Mouse (Mus musculus): ENCODE measurements around the gene Zdhhc1. TPM values are rescaled to one million over a fixed set of nuclear protein-coding genes. Genes with fewer than 3 reads are reported as not detected.
A peak's percentile ranks its signal among the peaks of the same experiment; 100 is the strongest.

Zdhhc1 gene
- polyA plus RNA-seq, 1 experiment, result 10.1 TPM

- TF ChIP-seq POLR2A (IDR thresholded peaks at IDR 0.05; ENCODE audit: borderline replicate concordance, control insufficient read depth, low read depth, low read length), result no peak
- peaks cover 5% of the 10 kb centered on the region for H3K4me1 ChIP-seq (ENCODE audit: control insufficient read depth, insufficient read depth, low read length)
- no peak overlapping the region for H3K4me3 ChIP-seq (replicated peaks; ENCODE audit: control insufficient read depth, low read depth, low read length)
- WGBS, result 81% methylated on average over 6 of the region's 6 CpGs
- H3K27ac ChIP-seq (ENCODE audit: control insufficient read depth, insufficient read depth, low read depth, low read length, poor library complexity), result no peak overlapping the region
Measured at GRCm38 (mm10) chr8:105537011-105537677, 40.4 kb upstream of the Zdhhc1 start.

- H3K27ac ChIP-seq (ENCODE audit: control insufficient read depth, insufficient read depth, low read depth, low read length, poor library complexity), result no peak overlapping the region
- H3K4me3 ChIP-seq (replicated peaks; ENCODE audit: control insufficient read depth, low read depth, low read length), result no peak overlapping the region
- no peak for TF ChIP-seq CTCF (IDR thresholded peaks at IDR 0.05; ENCODE audit: control insufficient read depth, insufficient read depth, low read length)
- no peak for TF ChIP-seq POLR2A (IDR thresholded peaks at IDR 0.05; ENCODE audit: borderline replicate concordance, control insufficient read depth, low read depth, low read length)
- H3K4me1 ChIP-seq (ENCODE audit: control insufficient read depth, insufficient read depth, low read length), result peaks cover 2% of the 10 kb centered on the region; the same call in 1 of the 2 replicates
- 91% methylated on average over 3 of the region's 3 CpGs for WGBS
Measured at GRCm38 (mm10) chr8:105536546-105536945, 39.8 kb upstream of the Zdhhc1 start.

DNA sequence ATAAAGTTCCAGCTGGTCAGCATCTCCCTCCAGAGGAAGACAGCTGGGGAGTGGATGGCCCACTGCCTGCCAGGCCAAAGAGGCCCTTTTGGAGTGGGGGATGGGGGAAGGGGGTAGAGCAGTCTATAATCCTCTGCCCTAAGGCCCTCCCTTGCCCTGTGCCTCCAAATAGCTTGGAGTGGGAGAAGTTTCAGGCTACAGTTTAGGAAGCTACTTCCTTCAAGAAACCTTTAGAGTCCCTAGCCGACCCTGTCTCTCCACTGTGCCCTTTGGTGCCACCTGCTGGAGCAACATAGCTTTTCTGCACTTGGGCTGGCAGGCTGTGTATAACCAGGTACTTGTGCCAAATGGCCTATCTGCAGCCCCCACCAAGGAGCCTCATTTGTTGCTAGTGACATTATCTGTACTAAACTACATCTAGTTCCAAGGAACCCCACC is 37.2 kb upstream of the Zdhhc1 start:
- 5% methylated on average over 1 of the region's 1 CpGs for WGBS
- TF ChIP-seq POLR2A (IDR thresholded peaks at IDR 0.05; ENCODE audit: borderline replicate concordance, control insufficient read depth, low read depth, low read length) (no peak), CTCF (IDR thresholded peaks at IDR 0.05; ENCODE audit: control insufficient read depth, insufficient read depth, low read length) (peak; percentile 83)
- Histone ChIP-seq H3K27ac (ENCODE audit: control insufficient read depth, insufficient read depth, low read depth, low read length, poor library complexity) (no peak overlapping the region), H3K4me3 (replicated peaks; ENCODE audit: control insufficient read depth, low read depth, low read length) (no peak overlapping the region), H3K4me1 (ENCODE audit: control insufficient read depth, insufficient read depth, low read length) (peaks cover 2% of the 10 kb centered on the region; the same call in 1 of the 2 replicates)

- TF ChIP-seq POLR2A (IDR thresholded peaks at IDR 0.05; ENCODE audit: borderline replicate concordance, control insufficient read depth, low read depth, low read length), result no peak
- TF ChIP-seq CTCF (IDR thresholded peaks at IDR 0.05; ENCODE audit: control insufficient read depth, insufficient read depth, low read length), result no peak
- H3K27ac ChIP-seq (ENCODE audit: control insufficient read depth, insufficient read depth, low read depth, low read length, poor library complexity), result no peak overlapping the region
- H3K4me1 ChIP-seq (ENCODE audit: control insufficient read depth, insufficient read depth, low read length), result peaks cover 2% of the 10 kb centered on the region; the same call in 1 of the 2 replicates
- H3K4me3 ChIP-seq (replicated peaks; ENCODE audit: control insufficient read depth, low read depth, low read length), result no peak overlapping the region
- 4% methylated on average over 2 of the region's 2 CpGs for WGBS
Measured at GRCm38 (mm10) chr8:105533439-105533838, 36.7 kb upstream of the Zdhhc1 start.

- no peak overlapping the region for H3K27ac ChIP-seq (ENCODE audit: control insufficient read depth, insufficient read depth, low read depth, low read length, poor library complexity)
- no peak overlapping the region for H3K4me3 ChIP-seq (replicated peaks; ENCODE audit: control insufficient read depth, low read depth, low read length)
- TF ChIP-seq CTCF (IDR thresholded peaks at IDR 0.05; ENCODE audit: control insufficient read depth, insufficient read depth, low read length) (peak; percentile 62), POLR2A (IDR thresholded peaks at IDR 0.05; ENCODE audit: borderline replicate concordance, control insufficient read depth, low read depth, low read length) (no peak)
- WGBS, result 43% methylated on average over 2 of the region's 2 CpGs
- H3K4me1 ChIP-seq (ENCODE audit: control insufficient read depth, insufficient read depth, low read length), result peaks cover 2% of the 10 kb centered on the region; the same call in 1 of the 2 replicates
Measured at GRCm38 (mm10) chr8:105531774-105532173, 35.1 kb upstream of the Zdhhc1 start.

DNA sequence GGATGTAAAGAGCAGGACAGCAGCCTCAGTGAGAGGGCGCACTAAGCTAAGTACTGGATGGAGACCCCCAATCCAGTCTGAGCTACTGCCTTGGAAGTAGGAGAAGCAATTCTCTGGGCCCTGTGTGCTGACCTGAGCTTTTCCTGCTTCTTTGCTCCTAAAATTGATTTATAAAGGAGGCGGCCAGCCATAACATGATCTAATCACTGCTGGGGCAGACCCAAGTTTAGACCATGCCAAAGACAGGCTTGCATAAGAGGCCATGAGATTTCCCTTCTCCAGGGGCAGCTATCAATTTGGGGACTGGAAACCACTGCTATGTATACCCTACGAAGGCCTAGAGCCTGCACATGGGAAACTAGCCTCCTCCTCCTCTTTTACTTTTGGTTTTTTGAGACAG is 32.6 kb upstream of the Zdhhc1 start:
- Histone ChIP-seq H3K4me1 (ENCODE audit: control insufficient read depth, insufficient read depth, low read length) (peaks cover 2% of the 10 kb centered on the region; the same call in 1 of the 2 replicates), H3K27ac (ENCODE audit: control insufficient read depth, insufficient read depth, low read depth, low read length, poor library complexity) (no peak overlapping the region), H3K4me3 (replicated peaks; ENCODE audit: control insufficient read depth, low read depth, low read length) (no peak overlapping the region)
- 93% methylated on average over 3 of the region's 3 CpGs for WGBS
- TF ChIP-seq POLR2A (IDR thresholded peaks at IDR 0.05; ENCODE audit: borderline replicate concordance, control insufficient read depth, low read depth, low read length), result no peak

GRCm38 (mm10) chr8:105528206-105528605 is 31.5 kb upstream of the Zdhhc1 start:
- H3K27ac ChIP-seq (ENCODE audit: control insufficient read depth, insufficient read depth, low read depth, low read length, poor library complexity), result no peak overlapping the region
- no peaks in the 10 kb centered on the region; the same call in 1 of the 2 replicates for H3K4me1 ChIP-seq (ENCODE audit: control insufficient read depth, insufficient read depth, low read length)
- H3K4me3 ChIP-seq (replicated peaks; ENCODE audit: control insufficient read depth, low read depth, low read length), result no peak overlapping the region
- WGBS, result 92% methylated on average over 1 of the region's 1 CpGs
- TF ChIP-seq CTCF (IDR thresholded peaks at IDR 0.05; ENCODE audit: control insufficient read depth, insufficient read depth, low read length) (no peak), POLR2A (IDR thresholded peaks at IDR 0.05; ENCODE audit: borderline replicate concordance, control insufficient read depth, low read depth, low read length) (no peak)

DNA sequence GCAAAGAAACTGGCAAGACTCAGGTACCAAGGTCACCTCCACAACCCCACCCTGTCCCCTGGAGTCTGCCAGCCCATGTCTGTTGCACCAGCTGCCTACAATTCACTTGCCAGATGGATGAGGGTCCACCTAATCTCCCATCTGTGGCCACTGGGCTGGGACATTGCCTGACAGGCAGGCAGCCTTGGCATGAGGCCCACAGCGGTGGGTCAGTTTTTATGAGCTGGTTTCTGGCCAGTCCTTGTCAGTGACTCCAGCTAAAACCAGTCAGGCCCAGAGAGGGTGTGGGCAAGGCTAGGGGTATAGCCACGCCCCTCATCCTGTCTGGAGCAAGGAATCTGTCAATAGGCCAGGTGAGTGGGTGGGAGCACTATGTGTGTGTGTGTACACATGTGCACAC is 30.4 kb upstream of the Zdhhc1 start:
- no peak for TF ChIP-seq CTCF (IDR thresholded peaks at IDR 0.05; ENCODE audit: control insufficient read depth, insufficient read depth, low read length)
- no peak for TF ChIP-seq POLR2A (IDR thresholded peaks at IDR 0.05; ENCODE audit: borderline replicate concordance, control insufficient read depth, low read depth, low read length)
- Histone ChIP-seq H3K27ac (ENCODE audit: control insufficient read depth, insufficient read depth, low read depth, low read length, poor library complexity) (no peak overlapping the region), H3K4me3 (replicated peaks; ENCODE audit: control insufficient read depth, low read depth, low read length) (no peak overlapping the region), H3K4me1 (ENCODE audit: control insufficient read depth, insufficient read depth, low read length) (no peaks in the 10 kb centered on the region; the same call in 1 of the 2 replicates)
- 70% methylated on average over 2 of the region's 2 CpGs for WGBS

GRCm38 (mm10) chr8:105522890-105523289 is 26.2 kb upstream of the Zdhhc1 start:
- 83% methylated on average over 9 of the region's 9 CpGs for WGBS

More at GRCm38 (mm10) chr8:105522890-105523289, 26.2 kb upstream of the Zdhhc1 start:
- TF ChIP-seq POLR2A (IDR thresholded peaks at IDR 0.05; ENCODE audit: borderline replicate concordance, control insufficient read depth, low read depth, low read length) (no peak), CTCF (IDR thresholded peaks at IDR 0.05; ENCODE audit: control insufficient read depth, insufficient read depth, low read length) (no peak)
- Histone ChIP-seq H3K27ac (ENCODE audit: control insufficient read depth, insufficient read depth, low read depth, low read length, poor library complexity) (no peak overlapping the region), H3K4me3 (replicated peaks; ENCODE audit: control insufficient read depth, low read depth, low read length) (no peak overlapping the region), H3K4me1 (ENCODE audit: control insufficient read depth, insufficient read depth, low read length) (peaks cover 3% of the 10 kb centered on the region)

Measured in bone marrow, adult 2 months (tissue).